Mouse (Mus musculus) liver, adult 2 months (tissue): ENCODE measurements around the gene Cdhr2. TPM values are rescaled to one million over a fixed set of nuclear protein-coding genes. Genes with fewer than 3 reads are reported as not detected.

Experiments
- DNase-seq: peaks from one replicate; pipeline ENCODE4 v3.0.0-alpha.2; 2011; ENCODE audit warnings: low read depth, low spot score; ENCODE audit errors: extremely low read depth
- H3K27ac ChIP-seq: fragments of 200-500 bp; replicated peaks from 2 replicates; pipeline ENCODE4 v1.5.1; 2012; ENCODE audit warnings: low read depth, mild to moderate bottlenecking, control low read depth, inconsistent platforms, low read length; ENCODE audit not compliant: insufficient read depth
- H3K27me3 ChIP-seq: fragments of 200-500 bp; 2 replicates; pipeline ENCODE4 v1.6.1; 2012; ENCODE audit warnings: mild to moderate bottlenecking, moderate library complexity, low read length, inconsistent platforms; ENCODE audit not compliant: control insufficient read depth, insufficient read depth
- H3K36me3 ChIP-seq: fragments of 200-500 bp; 2 replicates; pipeline ENCODE4 v1.6.1; 2012; ENCODE audit warnings: low read length, inconsistent platforms; ENCODE audit not compliant: control insufficient read depth, insufficient read depth
- H3K4me1 ChIP-seq: fragments of 200-500 bp; 2 replicates; pipeline ENCODE4 v1.6.1; 2011; ENCODE audit warnings: low read length; ENCODE audit not compliant: control insufficient read depth, insufficient read depth
- H3K4me3 ChIP-seq: fragments of 200-500 bp; 2 replicates; pipeline ENCODE4 v1.5.1; 2011; ENCODE audit warnings: low read depth, mild to moderate bottlenecking, control low read depth, low read length, moderate library complexity; ENCODE audit not compliant: insufficient read depth
- H3K79me2 ChIP-seq: fragments of 200-500 bp; 2 replicates; pipeline ENCODE4 v1.6.1; 2012; ENCODE audit warnings: inconsistent platforms, mild to moderate bottlenecking, low read length, moderate library complexity; ENCODE audit not compliant: control insufficient read depth, insufficient read depth
- H3K9ac ChIP-seq: fragments of 200-500 bp; 2 replicates; pipeline ENCODE4 v1.6.1; 2012; ENCODE audit warnings: low read depth, mild to moderate bottlenecking, control low read depth, inconsistent platforms, low read length
- CTCF ChIP-seq: fragments of 200-500 bp; IDR thresholded peaks from 2 replicates; pipeline ENCODE4 v1.5.1; 2011; ENCODE audit warnings: low read depth, low read length, control low read depth
- POLR2A ChIP-seq: fragments of 200-500 bp; IDR thresholded peaks from 2 replicates; pipeline ENCODE4 v1.6.1; 2011; ENCODE audit warnings: low read length, control low read depth; ENCODE audit not compliant: insufficient read depth; ENCODE audit errors: extremely low read depth
- WGBS: fragments of 180-500 bp; shearing (Covaris S2); methylation state at CpG from one replicate; pipeline ENCODE4 v1.1.7; 2018; 5-methylcytosine and 5-hydroxymethylcytosine counted together
- polyA plus RNA-seq: library from polyadenylated mRNA; depleted of rRNA; stranded (reverse); fragments of >200 nt; gene quantifications from 2 replicates; pipeline ENCODE4 v1.2.3, GENCODE M21; 2012; rRNA removed
- total RNA-seq: library from RNA; depleted of rRNA; stranded (reverse); fragments of >200 nt; gene quantifications from 2 replicates; pipeline ENCODE4 v1.2.3, GENCODE M21; 2014; rRNA removed

The Cdhr2 gene
- total and polyA plus RNA-seq, 2 experiments, result under 0.01 to 0.18 TPM

DNA sequence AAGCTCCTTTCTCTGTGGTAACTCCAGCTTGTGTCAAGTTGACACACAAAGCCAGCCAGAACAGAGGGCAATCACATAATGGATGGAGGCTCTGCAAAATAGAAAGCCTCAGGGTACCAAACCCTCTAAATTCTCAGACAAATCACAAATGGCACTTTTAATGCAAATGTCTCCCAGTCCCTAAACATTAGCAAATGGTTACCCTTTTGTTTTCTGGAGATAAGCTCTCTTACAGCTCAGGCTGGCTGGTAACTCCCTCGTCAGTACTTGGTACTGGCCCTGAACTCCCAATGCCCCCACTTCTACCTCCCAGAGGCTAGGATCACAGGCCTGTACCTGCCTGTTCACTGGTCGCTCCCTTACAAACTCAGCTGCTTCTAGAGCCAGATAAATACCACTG lies 82.0 kb downstream of the Cdhr2 start:
- Histone ChIP-seq H3K9ac (no peak overlapping the region), H3K4me1 (no peaks in the 10 kb centered on the region), H3K36me3 (no peaks in the 10 kb centered on the region), H3K27ac (no peak overlapping the region), H3K27me3 (no peaks in the 10 kb centered on the region), H3K79me2 (no peaks in the 10 kb centered on the region), H3K4me3 (no peak overlapping the region)
- no peak for TF ChIP-seq POLR2A
- TF ChIP-seq CTCF, result no peak
- DNase-seq, result no peak
- 50% methylated on average over 2 of the region's 2 CpGs for WGBS

GRCm38 (mm10) chr13:54783698-54784097 lies 82.4 kb downstream of the Cdhr2 start, which contains the start of gene Eif4e1b:
Gene Eif4e1b (plus strand): TSS chr13:54783998.
- H3K79me2 ChIP-seq, result no peaks in the 10 kb centered on the region
- DNase-seq, result no peak
- 84% methylated on average over 4 of the region's 4 CpGs for WGBS

More at GRCm38 (mm10) chr13:54783698-54784097, 82.4 kb downstream of the Cdhr2 start, which contains the start of gene Eif4e1b:
- Histone ChIP-seq H3K27ac (no peak within 1 kb of the TSS), H3K4me3 (no peak within 1 kb of the TSS), H3K4me1 (no peaks in the 10 kb centered on the region), H3K9ac (no peak within 1 kb of the TSS), H3K27me3 (no peaks in the 10 kb centered on the region), H3K36me3 (no peaks in the 10 kb centered on the region)
- TF ChIP-seq CTCF (no peak), POLR2A (no peak)

Other genes starting within 250 kb of the Cdhr2 start
- 19.2 and 21.1 TPM in 2 replicates for gene Thoc3, start 232.6 kb upstream of the Cdhr2 start, total RNA-seq
- gene Thoc3, start 232.6 kb upstream of the Cdhr2 start, polyA plus RNA-seq, result 25.3 and 27.7 TPM in 2 replicates
- 2.9 and 5.6 TPM in 2 replicates for gene Simc1, start 197.7 kb upstream of the Cdhr2 start, total RNA-seq
- 3.9 and 6.7 TPM in 2 replicates for gene Simc1, start 197.7 kb upstream of the Cdhr2 start, polyA plus RNA-seq
- gene 4833439L19Rik, start 136.0 kb upstream of the Cdhr2 start, total RNA-seq, result 24.1 and 24.2 TPM in 2 replicates
- 52.5 and 54.3 TPM in 2 replicates for gene 4833439L19Rik, start 136.0 kb upstream of the Cdhr2 start, polyA plus RNA-seq
- 4.2 and 5.6 TPM in 2 replicates for gene Arl10, start 126.4 kb upstream of the Cdhr2 start, total RNA-seq
- gene Arl10, start 126.4 kb upstream of the Cdhr2 start, polyA plus RNA-seq, result 3.2 and 5.2 TPM in 2 replicates
- gene Nop16, start 111.4 kb upstream of the Cdhr2 start, total RNA-seq, result 15.0 and 15.8 TPM in 2 replicates
- 9.4 and 11.1 TPM in 2 replicates for gene Nop16, start 111.4 kb upstream of the Cdhr2 start, polyA plus RNA-seq
- 51.1 and 56.3 TPM in 2 replicates for gene Higd2a, start 111.3 kb upstream of the Cdhr2 start, total RNA-seq
- 98.7 and 133 TPM in 2 replicates for gene Higd2a, start 111.3 kb upstream of the Cdhr2 start, polyA plus RNA-seq
- 19.0 and 24.8 TPM in 2 replicates for gene Cltb, start 90.1 kb upstream of the Cdhr2 start, total RNA-seq
- 45.6 and 51.5 TPM in 2 replicates for gene Cltb, start 90.1 kb upstream of the Cdhr2 start, polyA plus RNA-seq
- 25.1 and 29.9 TPM in 2 replicates for gene Faf2, start 79.7 kb upstream of the Cdhr2 start, total RNA-seq
- 22.5 and 28.1 TPM in 2 replicates for gene Faf2, start 79.7 kb upstream of the Cdhr2 start, polyA plus RNA-seq
- 5.8 and 11.4 TPM in 2 replicates for gene Rnf44, start 7.6 kb upstream of the Cdhr2 start, total RNA-seq
- 86.1 and 87.9 TPM in 2 replicates for gene Rnf44, start 7.6 kb upstream of the Cdhr2 start, polyA plus RNA-seq
- gene Gprin1, start 48.4 kb downstream of the Cdhr2 start, total RNA-seq, result not detected in 2 replicates
- not detected in 2 replicates for gene Gprin1, start 48.4 kb downstream of the Cdhr2 start, polyA plus RNA-seq
- gene Sncb, start 65.1 kb downstream of the Cdhr2 start, total RNA-seq, result not detected in 2 replicates
- not detected in 2 replicates for gene Sncb, start 65.1 kb downstream of the Cdhr2 start, polyA plus RNA-seq
- not detected in 2 replicates for gene Eif4e1b, start 82.5 kb downstream of the Cdhr2 start, total RNA-seq
- not detected in 2 replicates for gene Eif4e1b, start 82.5 kb downstream of the Cdhr2 start, polyA plus RNA-seq
- 0.74 and 0.94 TPM in 2 replicates for gene Tspan17, start 87.9 kb downstream of the Cdhr2 start, total RNA-seq
- 1.4 and 2.4 TPM in 2 replicates for gene Tspan17, start 87.9 kb downstream of the Cdhr2 start, polyA plus RNA-seq
- 0.46 and 0.81 TPM in 2 replicates for gene Unc5a, start 247.9 kb downstream of the Cdhr2 start, total RNA-seq
- 0.57 and 1.6 TPM in 2 replicates for gene Unc5a, start 247.9 kb downstream of the Cdhr2 start, polyA plus RNA-seq